Mouse (Mus musculus) liver, embryonic 11.5 days (tissue): ENCODE results near the gene Gm10563. TPM values are rescaled to one million over a fixed set of nuclear protein-coding genes. Genes with fewer than 3 reads are reported as not detected.

ENCODE experiments used
- ATAC-seq: fragments of 200-750 bp; cut with Nextera tagmentation; replicated peaks from 2 replicates; pipeline ENCODE4 v1.8.0; 2017; ENCODE audit warnings: moderate number of reproducible peaks, mild to moderate bottlenecking, moderate TSS enrichment, moderate library complexity; ENCODE audit not compliant: low FRiP score
- DNase-seq: peaks from one replicate; pipeline ENCODE4 v3.0.0-alpha.2; 2017; ENCODE audit warnings: low spot score
- H3K27ac ChIP-seq: fragments of 300-500 bp; sonication (generic); 2 replicates; pipeline ENCODE4 v1.5.1; 2014; ENCODE audit warnings: mild to moderate bottlenecking, low read depth, low read length, control low read depth
- H3K27me3 ChIP-seq: fragments of 300-500 bp; sonication (generic); replicated peaks from 2 replicates; pipeline ENCODE4 v1.6.1; 2014; ENCODE audit warnings: low read length, mixed read lengths; ENCODE audit not compliant: control insufficient read depth, insufficient read depth
- H3K36me3 ChIP-seq: fragments of 300-500 bp; sonication (generic); 2 replicates; pipeline ENCODE4 v1.6.1; 2014; ENCODE audit warnings: mild to moderate bottlenecking, low read length, moderate library complexity, mixed read lengths; ENCODE audit not compliant: control insufficient read depth, insufficient read depth
- H3K4me1 ChIP-seq: fragments of 300-500 bp; sonication (generic); replicated peaks from 2 replicates; pipeline ENCODE4 v1.6.1; 2014; ENCODE audit warnings: low read length, mixed read lengths; ENCODE audit not compliant: control insufficient read depth, insufficient read depth
- H3K4me2 ChIP-seq: fragments of 300-500 bp; sonication (generic); 2 replicates; pipeline ENCODE4 v1.6.1; 2014; ENCODE audit warnings: mild to moderate bottlenecking, control low read depth, moderate library complexity
- H3K4me3 ChIP-seq: fragments of 300-500 bp; sonication (generic); 2 replicates; pipeline ENCODE4 v1.5.1; 2014; ENCODE audit warnings: low read depth, low read length, control low read depth
- H3K9ac ChIP-seq: fragments of 300-500 bp; sonication (generic); 2 replicates; pipeline ENCODE4 v1.6.1; 2014; ENCODE audit warnings: low read depth, low read length, control low read depth
- H3K9me3 ChIP-seq: fragments of 300-500 bp; sonication (generic); 2 replicates; pipeline ENCODE4 v1.6.1; 2016; ENCODE audit warnings: low read length, inconsistent platforms, mixed read lengths; ENCODE audit not compliant: control insufficient read depth
- WGBS: fragments of 180-500 bp; shearing (Covaris S2); extraction: QIAGEN DNeasy Blood & Tissue Kit; methylation state at CpG from one replicate; pipeline ENCODE4 v1.1.7; 2014; 5-methylcytosine and 5-hydroxymethylcytosine counted together
- polyA plus RNA-seq: library from polyadenylated mRNA; unstranded; fragments of >200 nt; fragmentation: Nextera tagmentation; extraction: Ambion mirVana; gene quantifications from 2 replicates; pipeline ENCODE4 v1.2.1, GENCODE M21; 2014

Gene Gm10563
- polyA plus RNA-seq, 1 experiment from 2014 or later: not detected

DNA sequence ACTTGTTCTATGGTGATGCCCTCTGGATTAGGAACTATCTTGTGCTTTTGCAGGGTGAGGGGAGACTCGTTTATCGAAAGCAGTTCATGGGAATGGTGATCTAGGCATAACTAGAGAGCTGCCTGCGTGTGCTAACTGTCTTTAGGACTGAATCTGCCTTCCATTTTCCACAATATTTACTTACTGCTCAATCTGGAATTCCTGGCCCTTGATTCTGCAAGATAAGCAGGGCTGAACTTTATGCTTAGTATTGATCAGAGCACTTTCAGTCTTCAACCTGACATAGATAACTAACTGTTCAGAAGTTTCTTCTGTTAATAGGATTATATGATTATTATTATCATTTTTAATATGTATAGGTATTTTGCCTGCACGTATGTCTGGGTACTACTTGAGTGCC lies 40.1 kb downstream of the Gm10563 start:
- Histone ChIP-seq H3K4me1 (peaks cover 9% of the 10 kb centered on the region; the same call in 1 of the 2 replicates), H3K27me3 (no peaks in the 10 kb centered on the region), H3K27ac (no peak overlapping the region), H3K9me3 (no peaks in the 10 kb centered on the region), H3K4me2 (no peak overlapping the region), H3K9ac (no peak overlapping the region), H3K36me3 (peaks cover 10% of the 10 kb centered on the region), H3K4me3 (no peak overlapping the region)
- ATAC-seq (no peak), DNase-seq (no peak)
- 86% methylated on average over 4 of the region's 4 CpGs for WGBS

DNA sequence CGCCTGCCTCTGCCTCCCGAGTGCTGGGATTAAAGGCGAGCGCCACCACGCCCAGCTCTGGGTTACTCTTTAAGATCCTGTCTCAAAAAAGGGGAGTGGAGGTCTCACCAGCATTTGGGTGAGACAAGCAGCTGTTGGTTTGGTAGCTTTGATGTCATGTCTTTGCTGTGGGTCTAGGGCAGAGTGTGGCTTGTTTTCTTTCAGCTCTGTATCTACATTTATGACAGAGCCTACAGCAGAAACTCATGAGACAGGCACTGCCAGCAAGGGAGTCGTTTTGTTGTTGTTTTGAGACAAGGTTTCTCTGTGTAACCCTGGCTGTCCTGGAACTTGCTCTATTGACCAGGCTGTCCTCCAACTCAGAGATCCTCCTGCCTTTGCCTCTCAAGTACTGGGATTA lies 41.4 kb downstream of the Gm10563 start:
- H3K4me2 ChIP-seq: no peak overlapping the region
- no peak for ATAC-seq

DNA sequence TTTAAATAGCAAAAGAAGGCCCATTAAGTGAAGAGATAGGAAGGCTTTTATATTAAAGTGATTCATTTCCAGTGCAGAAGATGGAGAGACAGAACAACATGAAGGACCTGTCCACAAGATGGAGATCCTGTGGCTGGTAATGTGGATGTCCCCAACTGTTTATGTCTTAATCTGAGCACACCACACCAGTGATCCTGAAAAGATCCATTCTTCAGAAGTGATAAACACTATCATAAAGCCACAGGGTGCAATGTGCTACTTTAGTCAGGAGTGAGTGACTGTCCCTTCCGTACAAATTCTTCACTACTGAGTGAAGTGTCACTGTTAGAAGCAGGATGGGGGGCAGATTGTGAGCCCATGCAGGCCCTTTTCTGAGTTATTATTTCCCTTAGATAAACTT lies 42.5 kb downstream of the Gm10563 start:
- no peak overlapping the region for H3K27ac ChIP-seq
- no peaks in the 10 kb centered on the region for H3K9me3 ChIP-seq
- peak; percentile 20; the same call in 1 of the 2 replicates for ATAC-seq
- peak overlapping the region; percentile 84 for H3K4me2 ChIP-seq
- whole genome bisulfite sequencing: 46% methylated on average over 1 of the region's 1 CpGs
- H3K4me1 ChIP-seq: peaks cover 12% of the 10 kb centered on the region
- DNase-seq: no peak
- H3K36me3 ChIP-seq: peaks cover 3% of the 10 kb centered on the region; the same call in 1 of the 2 replicates
- H3K9ac ChIP-seq: peak overlapping the region; percentile 87; the same call in 1 of the 2 replicates
- H3K4me3 ChIP-seq: peak overlapping the region; percentile 90
- H3K27me3 ChIP-seq: no peaks in the 10 kb centered on the region

More for the DNA sequence above, 41.4 kb downstream of the Gm10563 start:
- no peak for DNase-seq
- H3K36me3 ChIP-seq: peaks cover 3% of the 10 kb centered on the region; the same call in 1 of the 2 replicates
- WGBS: 94% methylated on average over 6 of the region's 6 CpGs
- H3K9ac ChIP-seq: no peak overlapping the region
- no peak overlapping the region for H3K4me3 ChIP-seq
- no peak overlapping the region for H3K27ac ChIP-seq
- peaks cover 11% of the 10 kb centered on the region for H3K4me1 ChIP-seq
- H3K9me3 ChIP-seq: no peaks in the 10 kb centered on the region
- H3K27me3 ChIP-seq: no peaks in the 10 kb centered on the region

DNA sequence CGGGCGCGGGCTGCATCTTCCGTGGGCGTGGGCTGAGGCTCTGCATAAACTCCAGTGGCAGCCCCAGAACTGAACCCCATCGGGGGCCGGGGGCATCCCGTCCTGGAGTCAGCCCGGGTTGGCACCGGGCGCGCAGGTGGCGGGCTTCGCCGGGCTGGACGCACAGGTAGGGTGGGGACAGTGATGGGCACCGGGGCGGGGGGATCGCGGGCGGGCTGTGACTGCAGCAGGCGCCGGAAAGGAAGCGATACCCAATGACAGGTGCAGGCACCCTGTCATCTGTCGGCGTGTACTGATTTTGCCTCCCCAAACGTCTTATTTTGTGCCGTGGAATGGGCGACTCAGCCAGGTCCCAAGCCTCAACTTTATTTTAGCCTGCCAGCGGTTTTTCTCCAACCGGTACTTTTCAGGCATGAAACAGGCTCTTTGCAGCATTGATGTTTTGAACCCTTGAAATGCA lies 43.2 kb downstream of the Gm10563 start:
- H3K27ac ChIP-seq: peak overlapping the region; percentile 99
- H3K4me2 ChIP-seq: peak overlapping the region; percentile 84
- DNase-seq: peak; percentile 40
- 1% methylated on average over 27 of the region's 31 CpGs for WGBS
- H3K9ac ChIP-seq: peak overlapping the region; percentile 87
- no peaks in the 10 kb centered on the region for H3K9me3 ChIP-seq
- H3K4me3 ChIP-seq: peak overlapping the region; percentile 90
- no peaks in the 10 kb centered on the region for H3K27me3 ChIP-seq
- H3K36me3 ChIP-seq: peaks cover 3% of the 10 kb centered on the region; the same call in 1 of the 2 replicates
- ATAC-seq: peak; percentile 46
- peaks cover 12% of the 10 kb centered on the region for H3K4me1 ChIP-seq

DNA sequence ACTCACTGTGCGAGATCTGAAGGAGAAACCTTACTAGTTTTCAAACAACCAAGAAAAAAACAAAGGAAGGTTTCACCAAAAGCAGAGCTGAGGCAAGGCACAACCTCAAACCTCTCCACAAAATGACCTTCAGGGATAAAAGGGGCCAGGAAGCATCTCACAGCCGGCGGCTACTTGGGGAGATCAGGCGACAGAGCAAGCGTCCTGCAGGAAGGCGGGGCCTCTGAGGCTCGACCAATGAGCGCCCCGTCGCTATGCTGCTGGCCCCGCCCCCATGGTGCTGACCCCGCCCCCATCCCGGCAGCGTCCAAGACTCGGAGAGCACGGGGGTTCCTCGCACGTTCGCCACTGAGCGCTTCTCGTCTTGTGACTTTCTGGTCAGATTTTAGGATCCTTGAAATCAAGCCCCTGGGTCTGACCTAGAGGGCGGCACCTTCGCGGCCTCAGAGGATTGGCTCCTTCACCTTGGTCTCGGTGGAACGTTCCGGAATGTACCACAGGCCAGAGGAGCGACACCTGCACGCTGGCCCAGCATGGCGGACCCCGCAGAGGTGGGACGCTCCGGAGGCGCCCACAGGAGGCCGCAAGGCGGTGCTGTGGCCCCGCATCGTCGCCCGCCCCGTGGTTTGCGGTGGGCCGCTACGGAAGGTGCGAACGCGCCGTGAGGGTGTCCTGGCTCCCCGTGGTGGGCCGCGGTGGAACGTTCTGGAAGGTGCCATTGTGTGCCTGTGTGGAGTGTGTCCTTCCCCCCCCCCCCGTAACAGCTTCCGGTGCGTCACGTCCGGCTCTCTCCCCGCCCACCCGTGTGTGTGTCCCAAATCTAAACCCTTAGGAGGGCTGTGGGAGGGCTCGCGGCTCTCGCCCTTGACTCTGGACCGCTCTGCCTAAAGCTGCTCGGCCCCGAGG lies 43.9 kb downstream of the Gm10563 start, which contains the start of gene Slc35e2:
Gene Slc35e2, plus strand, starts transcription at position 326 of the 906 bp plus-strand sequence.
- Histone ChIP-seq H3K4me3 (peak within 1 kb of the TSS; percentile 90), H3K36me3 (peaks cover 3% of the 10 kb centered on the region; the same call in 1 of the 2 replicates), H3K9me3 (no peaks in the 10 kb centered on the region), H3K27me3 (no peaks in the 10 kb centered on the region), H3K27ac (peak within 1 kb of the TSS; percentile 99), H3K4me1 (peaks cover 16% of the 10 kb centered on the region), H3K4me2 (peak within 1 kb of the TSS; percentile 84), H3K9ac (peak within 1 kb of the TSS; percentile 87)
- WGBS: under 1% methylated on average over 58 of the region's 65 CpGs
- ATAC-seq (peak; percentile 90), DNase-seq (peak; percentile 98)

DNA sequence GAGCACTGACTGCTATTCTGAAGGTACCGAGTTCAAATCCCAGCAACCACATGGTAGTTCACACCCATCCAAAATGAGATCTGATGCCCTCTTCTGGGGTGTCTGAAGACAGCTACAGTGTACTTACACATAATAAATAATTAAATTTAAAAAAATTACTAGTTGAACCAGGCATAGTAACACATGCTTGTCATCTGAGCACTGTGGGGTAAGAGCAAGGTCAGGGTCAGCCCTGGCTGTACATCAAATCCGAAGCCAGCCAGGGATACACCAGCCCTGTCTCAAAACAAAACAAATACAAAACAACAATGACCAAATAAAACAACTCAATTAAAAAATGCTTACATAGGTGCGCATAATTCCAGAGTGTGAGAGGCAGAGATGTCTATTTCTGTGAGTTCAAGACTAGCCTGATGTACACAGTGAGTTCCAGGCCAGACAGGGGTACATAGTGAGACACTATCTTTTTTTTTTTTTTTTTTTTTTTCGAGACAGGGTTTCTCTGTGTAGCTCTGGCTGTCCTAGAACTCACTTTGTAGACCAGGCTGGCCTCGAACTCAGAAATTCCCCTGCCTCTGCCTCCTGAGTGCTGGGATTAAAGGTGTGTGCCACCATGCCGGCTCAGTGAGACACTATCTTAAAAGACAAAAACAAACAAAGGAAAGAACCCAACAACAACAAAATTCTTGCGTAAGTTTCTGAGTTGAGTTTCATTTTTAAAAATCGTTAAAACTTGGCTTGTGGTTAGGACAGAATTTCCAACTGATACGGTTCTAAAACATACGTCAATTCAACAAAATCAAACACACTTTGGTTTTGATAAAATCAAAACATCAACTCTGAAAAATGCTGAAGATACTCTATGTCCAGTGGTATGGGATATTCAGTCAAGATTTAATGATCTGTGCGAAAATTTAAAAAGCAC lies 45.0 kb downstream of the Gm10563 start:
- H3K4me2 ChIP-seq: peak overlapping the region; percentile 84
- H3K36me3 ChIP-seq: peaks cover 3% of the 10 kb centered on the region; the same call in 1 of the 2 replicates
- H3K9me3 ChIP-seq: no peaks in the 10 kb centered on the region
- peak overlapping the region; percentile 87 for H3K9ac ChIP-seq
- peak overlapping the region; percentile 99; the same call in 1 of the 2 replicates for H3K27ac ChIP-seq
- no peak for ATAC-seq
- no peak for DNase-seq
- H3K27me3 ChIP-seq: no peaks in the 10 kb centered on the region
- peaks cover 18% of the 10 kb centered on the region for H3K4me1 ChIP-seq
- H3K4me3 ChIP-seq: peak overlapping the region; percentile 90
- 78% methylated on average over 11 of the region's 11 CpGs for WGBS

DNA sequence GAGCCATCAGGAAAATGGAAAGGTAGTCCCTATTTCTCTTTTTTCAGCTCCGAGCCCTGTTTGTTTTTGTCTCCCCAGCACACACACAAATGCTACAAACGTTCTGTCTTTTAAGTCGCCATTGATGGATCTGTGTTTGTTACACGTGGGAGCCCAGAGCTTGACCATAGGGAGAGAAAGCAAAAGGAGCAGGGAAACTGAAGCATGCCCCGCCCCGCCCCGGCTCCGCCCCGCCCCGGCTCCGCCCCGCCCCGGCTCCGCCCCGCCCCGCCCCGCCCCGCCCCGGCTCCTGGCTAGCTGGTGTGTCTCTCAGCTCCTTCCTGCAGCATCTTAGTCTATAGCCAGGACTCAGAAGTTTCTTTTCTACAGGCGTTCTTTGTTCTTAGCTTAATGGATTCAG lies 46.7 kb downstream of the Gm10563 start:
- no peak overlapping the region for H3K9ac ChIP-seq
- ATAC-seq (no peak), DNase-seq (no peak)
- peaks cover 18% of the 10 kb centered on the region for H3K4me1 ChIP-seq
- no peak overlapping the region for H3K27ac ChIP-seq
- peak overlapping the region; percentile 25; the same call in 1 of the 2 replicates for H3K4me2 ChIP-seq
- no peaks in the 10 kb centered on the region for H3K9me3 ChIP-seq
- no peaks in the 10 kb centered on the region for H3K27me3 ChIP-seq
- H3K36me3 ChIP-seq: no peaks in the 10 kb centered on the region
- WGBS: 12% methylated on average over 20 of the region's 20 CpGs
- H3K4me3 ChIP-seq: no peak overlapping the region

DNA sequence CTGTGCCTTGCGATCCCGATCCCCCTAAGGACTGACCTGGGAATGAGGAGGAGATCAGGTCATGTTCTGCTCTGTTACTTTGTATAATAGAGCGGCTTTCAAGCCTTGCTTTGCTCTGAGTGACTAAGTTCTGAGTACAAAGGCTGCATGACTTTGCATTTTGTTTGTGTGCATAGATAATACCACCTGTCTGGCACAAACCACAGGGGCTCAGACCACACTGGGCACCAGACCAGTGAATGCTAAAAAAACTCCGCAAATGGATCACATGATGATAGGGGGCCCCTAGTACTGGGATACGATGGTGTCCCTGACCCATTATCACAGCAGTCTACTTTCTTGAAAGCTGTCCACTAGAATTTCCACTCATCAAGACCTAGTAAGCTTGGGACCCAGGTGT lies 48.6 kb downstream of the Gm10563 start:
- peaks cover 9% of the 10 kb centered on the region for H3K4me1 ChIP-seq
- H3K4me2 ChIP-seq: peak overlapping the region; percentile 1; the same call in 1 of the 2 replicates
- H3K27me3 ChIP-seq: no peaks in the 10 kb centered on the region
- no peak overlapping the region for H3K4me3 ChIP-seq
- 61% methylated on average over 5 of the region's 5 CpGs for WGBS
- no peak for DNase-seq
- H3K9me3 ChIP-seq: no peaks in the 10 kb centered on the region
- no peak overlapping the region for H3K9ac ChIP-seq
- ATAC-seq: 0 out of 2 replicates have a peak, but pooled peaks have one; percentile 4
- H3K27ac ChIP-seq: 0 out of 2 replicates have a peak overlapping the region, but pooled peaks have one; percentile 16
- H3K36me3 ChIP-seq: no peaks in the 10 kb centered on the region
